Mouse (Mus musculus): Measurements from ENCODE around the gene Gm45208. TPM values are rescaled to one million over a fixed set of nuclear protein-coding genes. Genes with fewer than 3 reads are reported as not detected.
"Not testable (repeated sequence)": the region's sequence is repeated elsewhere in the genome, so short reads cannot be mapped to it uniquely, and the experiment has no call there.

Gene Gm45208
- not detected for total RNA-seq (2021)

DNA sequence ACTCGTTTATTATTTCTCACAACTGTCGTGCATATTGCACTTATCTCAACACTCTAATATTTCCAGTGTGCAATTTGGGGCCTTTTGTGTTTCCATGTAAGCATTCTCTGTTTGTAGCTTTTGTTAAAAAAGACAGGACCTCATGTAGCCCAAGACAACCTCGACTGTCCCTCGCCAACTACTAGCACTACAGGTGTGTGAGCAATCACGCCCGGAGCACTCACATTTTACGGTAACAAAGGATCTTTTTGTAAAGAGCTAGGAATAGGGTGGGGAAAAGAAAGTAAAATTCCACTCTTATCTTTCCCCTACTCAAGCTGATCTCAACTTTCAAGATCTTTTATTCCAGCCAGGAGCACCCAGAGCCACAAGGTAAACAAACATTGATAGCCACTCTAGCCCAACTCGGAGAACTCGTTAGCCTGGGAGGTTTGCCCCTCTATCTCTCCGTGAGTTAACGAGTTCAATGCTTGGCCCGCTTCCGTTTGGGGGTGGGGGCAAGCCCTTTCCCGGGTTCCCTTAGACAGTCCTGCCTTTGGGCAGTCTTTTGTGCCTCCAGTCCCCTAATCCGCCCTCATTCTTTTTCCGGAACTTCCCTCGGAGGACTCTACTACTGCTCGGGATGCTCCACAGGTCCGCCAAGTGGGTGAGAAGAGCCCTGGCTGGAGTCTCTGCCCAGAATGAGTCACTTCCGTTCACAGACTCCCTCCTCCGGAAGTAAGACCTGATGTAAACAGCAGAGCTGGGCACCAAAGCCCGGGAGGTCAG lies at the start of gene Gm45208:
TSS of gene Gm45208 (plus strand) at position 732 of the 768 bp plus-strand sequence.
- intact Hi-C loops (cut with DNase I): no loop called here

GRCm38 (mm10) chrX:7672739-7673138 lies 49.3 kb upstream of the Gm45208 start:
- no peak for DNase-seq
- intact Hi-C loops (cut with DNase I): loop anchor here (2.0 kb wide), 1 partner anchor 24 kb away; no protein-coding TSS in a partner anchor

More for the DNA sequence above, at the start of gene Gm45208:
- DNase-seq: peak; percentile 76 to 82

DNA sequence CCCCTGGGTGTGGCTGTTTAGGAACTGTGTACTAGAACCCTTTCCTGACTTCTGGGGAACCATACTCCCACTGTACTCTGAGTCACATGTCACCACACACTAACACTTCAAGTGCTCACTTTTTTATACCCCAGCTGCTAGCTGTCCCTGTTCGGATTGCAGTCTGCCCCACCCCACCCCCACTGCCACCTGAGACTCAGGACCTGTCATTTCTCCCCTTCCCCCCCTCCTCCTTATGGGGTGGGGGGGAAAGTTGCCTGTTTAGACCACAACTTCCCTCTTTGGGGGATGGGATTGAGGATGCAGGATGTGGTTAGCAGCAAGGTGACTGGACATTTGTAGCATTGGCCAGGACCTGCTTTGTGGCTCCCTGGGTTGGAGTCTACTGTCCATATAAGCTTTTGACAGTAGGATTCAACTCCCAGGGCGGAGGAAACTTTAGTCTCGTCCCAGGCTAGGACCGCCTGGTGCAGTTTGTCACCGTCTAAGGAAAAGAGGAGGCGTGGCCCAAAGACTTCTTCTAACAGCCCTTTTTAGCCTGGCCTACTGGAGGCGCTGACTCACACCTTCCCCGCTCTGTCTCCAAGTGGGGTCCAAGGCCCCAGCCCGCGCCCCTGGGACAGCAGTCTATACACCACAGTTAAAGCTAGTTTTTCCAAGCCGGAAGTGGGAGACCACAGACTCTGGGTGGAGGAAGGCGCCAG lies 48.3 kb upstream of the Gm45208 start:
- intact Hi-C loops (cut with DNase I): loop anchor here (2.0 kb wide), 1 partner anchor 25 kb away; no protein-coding TSS in a partner anchor
- no peak for DNase-seq

- DNase-seq: no peak
- intact Hi-C loops (cut with DNase I): no loop called here
Observed at GRCm38 (mm10) chrX:7674284-7675000, 47.6 kb upstream of the Gm45208 start.

- intact Hi-C loops (cut with DNase I): no loop called here
Observed at GRCm38 (mm10) chrX:7675001-7675380, 47.1 kb upstream of the Gm45208 start.

GRCm38 (mm10) chrX:7678986-7679385 lies 43.1 kb upstream of the Gm45208 start:
- intact Hi-C loops (cut with DNase I): no loop called here
- DNase-seq: no peak

More at GRCm38 (mm10) chrX:7675001-7675380, 47.1 kb upstream of the Gm45208 start:
- no peak for DNase-seq

- intact Hi-C loops (cut with DNase I): no loop called here
Observed at GRCm38 (mm10) chrX:7679405-7680056, 42.5 kb upstream of the Gm45208 start.

GRCm38 (mm10) chrX:7680057-7680412 lies 42.0 kb upstream of the Gm45208 start:
- intact Hi-C loops (cut with DNase I): no loop called here
- no peak for DNase-seq

More at GRCm38 (mm10) chrX:7679405-7680056, 42.5 kb upstream of the Gm45208 start:
- DNase-seq: peak; percentile 92 to 93

DNA sequence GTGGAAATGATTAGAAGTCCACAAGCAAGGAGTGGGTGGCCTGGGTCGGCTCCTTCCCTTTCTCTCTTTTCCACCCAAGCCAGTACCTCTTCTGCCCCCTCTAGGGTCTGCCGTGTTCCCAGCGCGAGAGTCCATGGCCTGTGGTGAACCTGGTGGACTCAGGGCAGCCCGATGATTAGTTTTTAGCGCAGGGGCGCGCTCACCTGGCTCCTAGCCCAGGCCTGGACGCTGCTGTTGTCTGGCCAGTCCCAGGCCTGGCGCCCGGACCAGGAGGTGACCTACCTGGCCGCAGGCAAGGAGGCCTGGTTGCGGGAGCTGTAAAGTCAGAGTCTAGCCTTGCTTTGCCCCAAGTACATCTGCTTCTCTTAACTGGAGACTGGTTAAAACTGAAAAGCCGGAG lies 41.2 kb upstream of the Gm45208 start, which contains the start of gene Magix:
TSS of gene Magix (minus strand) at position 388 of the 400 bp plus-strand sequence.
- DNase-seq: peak in 1 of 2 experiments; percentile 45
- intact Hi-C loops (cut with DNase I): no loop called here

DNA sequence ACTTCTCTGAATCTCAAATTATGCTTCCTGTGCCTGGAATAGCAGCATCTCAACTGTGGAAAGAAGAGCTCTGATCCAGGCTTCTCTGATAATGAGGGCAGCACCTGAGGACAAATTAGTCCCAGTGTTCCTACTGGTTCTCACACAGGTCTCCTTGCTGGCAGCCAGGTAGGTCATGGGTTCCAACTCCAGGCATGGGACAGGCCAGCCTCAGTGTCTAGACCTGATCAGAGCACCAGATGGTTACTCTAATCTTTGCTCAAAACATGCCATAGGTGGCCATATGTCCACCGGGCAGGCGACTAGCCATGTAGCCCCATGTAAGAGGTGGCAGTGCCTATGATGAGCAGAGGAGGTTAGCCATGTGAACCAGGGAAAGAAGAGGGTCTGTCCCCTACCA lies 33.7 kb upstream of the Gm45208 start:
- intact Hi-C loops (cut with DNase I): no loop called here

GRCm38 (mm10) chrX:7690486-7690885 lies 31.6 kb upstream of the Gm45208 start:
- intact Hi-C loops (cut with DNase I): loop anchor here (5.0 to 10.0 kb wide), 4 partner anchors 43 to 268 kb away; partner anchors contain the start of genes Foxp3 and Ppp1r3f
- no peak for DNase-seq

More for the DNA sequence above, 33.7 kb upstream of the Gm45208 start:
- no peak for DNase-seq

GRCm38 (mm10) chrX:7692862-7693261 lies 29.2 kb upstream of the Gm45208 start:
- intact Hi-C loops (cut with DNase I): loop anchor here (5.0 to 10.0 kb wide), 4 partner anchors 46 to 271 kb away; partner anchors contain the start of genes Foxp3 and Ppp1r3f
- DNase-seq: peak in 1 of 2 experiments; percentile 48

DNA sequence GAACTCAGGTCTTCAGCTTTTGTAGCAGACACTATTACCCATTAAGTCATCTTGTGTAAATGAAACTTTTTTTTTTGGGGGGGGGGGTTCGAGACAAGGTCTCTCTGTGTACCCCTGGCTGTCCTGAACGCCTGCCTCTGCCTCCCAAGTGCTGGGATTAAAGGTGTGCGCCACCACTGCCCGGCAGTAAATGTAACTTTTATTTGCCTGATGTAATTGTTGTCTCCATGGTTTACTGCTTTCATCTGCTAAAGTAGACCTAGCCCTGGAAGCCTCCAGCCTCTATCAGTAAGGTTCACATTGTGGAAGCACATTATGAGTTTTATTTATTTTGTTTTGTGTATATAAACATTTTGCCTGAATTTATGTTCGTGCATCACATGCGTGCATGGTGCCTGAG lies 25.5 kb upstream of the Gm45208 start:
- DNase-seq: no peak
- intact Hi-C loops (cut with DNase I): loop anchor here (10.0 kb wide), 1 partner anchor 122 kb away; the partner anchor contains the start of genes Foxp3 and Ppp1r3f

- intact Hi-C loops (cut with DNase I): loop anchor here (10.0 kb wide), 1 partner anchor 122 kb away; the partner anchor contains the start of genes Foxp3 and Ppp1r3f
- peak; percentile 83 to 90 for DNase-seq
Observed at GRCm38 (mm10) chrX:7696954-7697381, 25.1 kb upstream of the Gm45208 start, which contains the start of gene Gpkow. Gene Gpkow, plus strand, starts transcription at chrX:7697131.

GRCm38 (mm10) chrX:7713764-7714134 lies 8.3 kb upstream of the Gm45208 start:
- intact Hi-C loops (cut with DNase I); DNase-seq: not testable (repeated sequence)

- intact Hi-C loops (cut with DNase I): not testable (repeated sequence)
- peak; percentile 94 to 95 for DNase-seq
Observed at GRCm38 (mm10) chrX:7714135-7714899, 7.7 kb upstream of the Gm45208 start, which contains the start of gene Wdr45. Gene Wdr45, plus strand, starts transcription at chrX:7714333.

GRCm38 (mm10) chrX:7716058-7716457 lies 6.0 kb upstream of the Gm45208 start:
- intact Hi-C loops (cut with DNase I); DNase-seq: not testable (repeated sequence)

DNA sequence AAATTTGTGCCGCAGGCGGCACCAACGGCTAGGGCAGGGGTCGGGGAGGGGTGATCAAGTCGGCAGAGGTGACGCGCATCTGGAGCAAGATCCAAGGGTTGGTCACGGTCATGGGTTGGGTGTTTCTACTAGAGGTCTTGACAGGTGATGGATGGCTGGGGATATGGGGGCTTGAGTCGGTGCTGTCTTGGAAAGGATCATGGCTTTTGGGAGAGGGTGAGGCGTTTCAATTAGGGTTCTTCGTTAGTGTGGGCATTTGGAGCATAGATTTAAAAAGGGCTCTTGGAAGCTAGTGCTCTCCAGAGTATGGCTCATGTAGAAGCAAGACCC lies 202 bp downstream of the Gm45208 start:
- intact Hi-C loops (cut with DNase I): no loop called here
- no peak for DNase-seq

- no peak for DNase-seq
- intact Hi-C loops (cut with DNase I): no loop called here
Observed at GRCm38 (mm10) chrX:7722691-7723090, 646 bp downstream of the Gm45208 start.

Measured in heart, postnatal 10 days (tissue).